Mouse (Mus musculus) cortical plate, adult 2 months (tissue): ENCODE results near the gene Fam81a.

Experiments used
- CTCF ChIP-seq: fragments of 200-500 bp; IDR thresholded peaks from 2 replicates; pipeline ENCODE4 v1.5.1; 2011; ENCODE audit warnings: mild to moderate bottlenecking, control low read depth, low read length; ENCODE audit not compliant: insufficient read depth; ENCODE audit errors: extremely low read depth
- POLR2A ChIP-seq: fragments of 200-500 bp; IDR thresholded peaks from 2 replicates; pipeline ENCODE4 v1.6.1; 2011; ENCODE audit warnings: mild to moderate bottlenecking, low read length, control low read depth; ENCODE audit not compliant: insufficient read depth; ENCODE audit errors: extremely low read depth

DNA sequence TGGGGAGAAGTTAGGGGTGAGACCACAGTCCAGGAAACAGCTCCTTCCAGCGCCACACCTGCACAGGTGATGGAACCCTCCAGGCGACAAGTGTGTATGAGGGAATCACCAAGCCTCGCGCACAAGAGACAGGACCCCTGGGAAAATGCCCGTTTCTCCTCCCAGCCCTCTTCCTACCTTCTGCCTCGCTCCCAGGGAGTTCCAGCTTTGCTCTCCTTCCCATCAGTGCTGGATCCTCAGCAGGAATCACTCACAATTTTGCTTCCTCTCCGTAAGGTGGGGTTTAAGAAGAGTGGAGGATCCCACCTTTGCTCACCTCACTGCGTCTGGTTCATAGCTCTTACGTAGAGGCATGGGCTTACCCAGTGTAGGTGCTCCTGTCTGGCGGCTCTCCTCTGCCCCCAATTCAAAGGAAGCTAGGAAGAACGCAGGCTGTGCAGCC lies 454 bp downstream of the Fam81a start:
- TF ChIP-seq CTCF (no peak), POLR2A (peak; percentile 32; the same call in 1 of the 2 replicates)
